ENCODE assay signal across 8 mouse cellular contexts in genomic region chr11:24075486-24076126, GRCm38 (mm10). TPM values are rescaled to one million over a fixed set of nuclear protein-coding genes. Genes with fewer than 3 reads are reported as not detected.
DNase-seq lines count a peak whose midpoint lies in the region; ATAC-seq and TF ChIP-seq lines count a peak whose summit lies in the region.

No protein-coding gene starts in this region.

- no peak for TF ChIP-seq POLR2A in bone marrow, adult 2 months (IDR thresholded peaks at IDR 0.05; ENCODE audit: borderline replicate concordance, control insufficient read depth, low read depth, low read length)

- TF ChIP-seq CTCF in bone marrow, adult 2 months (IDR thresholded peaks at IDR 0.05; ENCODE audit: control insufficient read depth, insufficient read depth, low read length): no peak

- 0 out of 2 replicates have a peak overlapping the region, but pooled peaks have one; percentile 31 for H3K9ac ChIP-seq in kidney, embryonic 14.5 days (ENCODE audit: low read depth, low read length)
- H3K9ac ChIP-seq in hindbrain, embryonic 12.5 days: peak overlapping the region; percentile 97
- H3K9ac ChIP-seq in midbrain, embryonic 14.5 days (replicated peaks; ENCODE audit: low read length): peak overlapping the region; percentile 90

- no peak for DNase-seq in kidney, postnatal 10 days
- DNase-seq in midbrain, embryonic 14.5 days: no peak
- DNase-seq in natural killer cell, adult 2 months (ENCODE audit: low spot score in 2 of 2): no peak
- DNase-seq in ovary, postnatal 14 days (ENCODE audit: low spot score): no peak
- no peak for DNase-seq in thymus, postnatal 10 days (ENCODE audit: low spot score in 2 of 2)

- peak overlapping the region; percentile 50 for H3K4me3 ChIP-seq in kidney, embryonic 14.5 days (ENCODE audit: low read length)
- peak overlapping the region; percentile 94 for H3K4me3 ChIP-seq in bone marrow, adult 2 months (replicated peaks; ENCODE audit: control insufficient read depth, low read depth, low read length)
- H3K4me3 ChIP-seq in hindbrain, embryonic 12.5 days: peak overlapping the region; percentile 67
- peak overlapping the region; percentile 67 for H3K4me3 ChIP-seq in midbrain, embryonic 14.5 days (replicated peaks; ENCODE audit: low read depth, low read length)

- WGBS in kidney, embryonic 14.5 days: 1% methylated on average over 17 of the region's 17 CpGs
- whole genome bisulfite sequencing in bone marrow, adult 2 months: under 1% methylated on average over 17 of the region's 17 CpGs
- WGBS in hindbrain, embryonic 12.5 days: under 1% methylated on average over 17 of the region's 17 CpGs
- WGBS in midbrain, embryonic 14.5 days: under 1% methylated on average over 17 of the region's 17 CpGs

- H3K27ac ChIP-seq in kidney, embryonic 14.5 days (ENCODE audit: low read depth, low read length): no peak overlapping the region
- H3K27ac ChIP-seq in bone marrow, adult 2 months (ENCODE audit: control insufficient read depth, insufficient read depth, low read depth, low read length, poor library complexity): peak overlapping the region; percentile 88
- peak overlapping the region; percentile 98 for H3K27ac ChIP-seq in hindbrain, embryonic 12.5 days
- H3K27ac ChIP-seq in midbrain, embryonic 14.5 days (replicated peaks; ENCODE audit: low read depth, low read length): peak overlapping the region; percentile 96

- peaks cover 48% of the 10 kb centered on the region for H3K27me3 ChIP-seq in kidney, embryonic 14.5 days (ENCODE audit: control insufficient read depth, insufficient read depth, low read length)
- no peaks in the 10 kb centered on the region for H3K27me3 ChIP-seq in hindbrain, embryonic 12.5 days
- H3K27me3 ChIP-seq in midbrain, embryonic 14.5 days (ENCODE audit: control insufficient read depth, insufficient read depth, low read length): no peaks in the 10 kb centered on the region

- H3K4me1 ChIP-seq in kidney, embryonic 14.5 days (ENCODE audit: control insufficient read depth, insufficient read depth, low read length): 0 out of 2 replicates have a peak, but pooled peaks cover 12% of the 10 kb centered on the region
- H3K4me1 ChIP-seq in bone marrow, adult 2 months (ENCODE audit: control insufficient read depth, insufficient read depth, low read length): no peaks in the 10 kb centered on the region; the same call in 1 of the 2 replicates
- peaks cover 15% of the 10 kb centered on the region; the same call in 1 of the 2 replicates for H3K4me1 ChIP-seq in hindbrain, embryonic 12.5 days
- peaks cover 16% of the 10 kb centered on the region; the same call in 1 of the 2 replicates for H3K4me1 ChIP-seq in midbrain, embryonic 14.5 days (ENCODE audit: control insufficient read depth, insufficient read depth, low read length)

- ATAC-seq in kidney, embryonic 14.5 days (ENCODE audit: low FRiP score, low TSS enrichment): no peak
- ATAC-seq in hindbrain, embryonic 12.5 days (ENCODE audit: low FRiP score): no peak
- no peak for ATAC-seq in midbrain, embryonic 14.5 days (ENCODE audit: low FRiP score, low TSS enrichment)

- H3K36me3 ChIP-seq in kidney, embryonic 14.5 days (ENCODE audit: control insufficient read depth, insufficient read depth, low read length): no peaks in the 10 kb centered on the region
- no peaks in the 10 kb centered on the region for H3K36me3 ChIP-seq in hindbrain, embryonic 12.5 days
- no peaks in the 10 kb centered on the region for H3K36me3 ChIP-seq in midbrain, embryonic 14.5 days (ENCODE audit: control insufficient read depth, insufficient read depth, low read length)

- H3K9me3 ChIP-seq in kidney, embryonic 14.5 days (ENCODE audit: control insufficient read depth, low read length): no peaks in the 10 kb centered on the region
- H3K9me3 ChIP-seq in hindbrain, embryonic 12.5 days (replicated peaks): no peaks in the 10 kb centered on the region
- H3K9me3 ChIP-seq in midbrain, embryonic 14.5 days (ENCODE audit: control insufficient read depth, low read length): no peaks in the 10 kb centered on the region

- H3K4me2 ChIP-seq in kidney, embryonic 14.5 days (replicated peaks; ENCODE audit: low read depth, low read length): peak overlapping the region; percentile 87
- H3K4me2 ChIP-seq in hindbrain, embryonic 12.5 days (replicated peaks): peak overlapping the region; percentile 90
- H3K4me2 ChIP-seq in midbrain, embryonic 14.5 days (ENCODE audit: low read length): peak overlapping the region; percentile 99

RNA-seq across cellular contexts. Expression of gene A830031A19Rik, which starts 0.8 kb away (rescaled TPM):
- polyA plus RNA-seq in kidney, embryonic 14.5 days (2014; fragmentation: Nextera tagmentation; extraction: Ambion mirVana): not detected in 2 replicates
- not detected in 2 replicates for polyA plus RNA-seq in bone marrow, adult 2 months (2011; ENCODE audit: insufficient read depth, insufficient read length, low replicate concordance, missing spikeins)
- polyA plus RNA-seq in hindbrain, embryonic 12.5 days (2016; fragmentation: Nextera tagmentation; extraction: Ambion mirVana): not detected in 2 replicates
- polyA plus RNA-seq in midbrain, embryonic 14.5 days (2014; fragmentation: Nextera tagmentation; extraction: Ambion mirVana): 0.40 TPM in 1 of 2 replicates, not detected in the other

RNA-seq across cellular contexts. Expression of gene Bcl11a, which starts 2.2 kb away (rescaled TPM):
- 2.6 and 2.8 TPM in 2 replicates for polyA plus RNA-seq in kidney, embryonic 14.5 days (2014; fragmentation: Nextera tagmentation; extraction: Ambion mirVana)
- polyA plus RNA-seq in bone marrow, adult 2 months (2011; ENCODE audit: insufficient read depth, insufficient read length, low replicate concordance, missing spikeins): 23.1 and 23.5 TPM in 2 replicates
- 89.1 and 94.8 TPM in 2 replicates for polyA plus RNA-seq in hindbrain, embryonic 12.5 days (2016; fragmentation: Nextera tagmentation; extraction: Ambion mirVana)
- polyA plus RNA-seq in midbrain, embryonic 14.5 days (2014; fragmentation: Nextera tagmentation; extraction: Ambion mirVana): 117 and 121 TPM in 2 replicates

Comparison
In these comparisons a context has a peak if more than half of its experiments do, and no peak if none do; other contexts are left out.
1. H3K9ac ChIP-seq: peak in every context shown above with its lines; median percentile 97 in hindbrain, embryonic 12.5 days; 90 in midbrain, embryonic 14.5 days; 31 in kidney, embryonic 14.5 days.